Mouse (Mus musculus): Measurements from ENCODE around the gene Scgb1a1.

GRCm38 (mm10) chr19:9076982-9077660 is 10.6 kb downstream of the Scgb1a1 start:
- TF ChIP-seq POLR2AphosphoS2 (IDR thresholded peaks at IDR 0.05; ENCODE audit: low read length) (no peak), NRF1 (IDR thresholded peaks at IDR 0.05; ENCODE audit: insufficient read depth, low read depth, low read length, poor library complexity, severe bottlenecking) (no peak), CTCF (IDR thresholded peaks at IDR 0.05 in 2 of 3, conservative IDR thresholded peaks at IDR 0.05 in 1 of 3; ENCODE audit: control insufficient read depth in 1 of 3, insufficient read depth in 1 of 3, low read depth in 2 of 3, low read length in 3 of 3, poor library complexity in 1 of 3, severe bottlenecking in 1 of 3) (no peak), POLR2A (IDR thresholded peaks at IDR 0.05; ENCODE audit: control insufficient read depth in 1 of 2, insufficient read depth in 1 of 2, low read depth in 1 of 2, low read length in 2 of 2, poor library complexity in 1 of 2) (no peak), ZNF384 (IDR thresholded peaks at IDR 0.05; ENCODE audit: low read depth, low read length) (no peak), TCF12 (IDR thresholded peaks at IDR 0.05; ENCODE audit: low read depth, low read length) (no peak), USF1 (IDR thresholded peaks at IDR 0.05; ENCODE audit: low read depth, low read length) (peak; percentile 70)

Data from MEL (cell line).